Mouse (Mus musculus): ENCODE results near the gene Arid5b. TPM values are rescaled to one million over a fixed set of nuclear protein-coding genes. Genes with fewer than 3 reads are reported as not detected.

The Arid5b gene
- total RNA-seq, 2 experiments from 2014 or later: 0.59 to 1.6 TPM

GRCm38 (mm10) chr10:68274900-68275760 is 3.4 kb downstream of the Arid5b start:
- 0 out of 2 replicates have a peak, but pooled peaks have one; percentile 26 for ATAC-seq (replicated peaks; ENCODE audit: low FRiP score, low TSS enrichment, poor library complexity, severe bottlenecking)

GRCm38 (mm10) chr10:68269789-68270188 is 8.8 kb downstream of the Arid5b start:
- no peak for ATAC-seq (replicated peaks; ENCODE audit: low FRiP score, low TSS enrichment, poor library complexity, severe bottlenecking)

GRCm38 (mm10) chr10:68268629-68269028 is 9.9 kb downstream of the Arid5b start:
- ATAC-seq (replicated peaks; ENCODE audit: low FRiP score, low TSS enrichment, poor library complexity, severe bottlenecking): no peak

- ATAC-seq (replicated peaks; ENCODE audit: low FRiP score, low TSS enrichment, poor library complexity, severe bottlenecking): no peak
These were observed 14.4 kb downstream of the Arid5b start for GRCm38 (mm10) chr10:68263969-68264688.

GRCm38 (mm10) chr10:68263296-68263968 is 15.1 kb downstream of the Arid5b start:
- ATAC-seq (replicated peaks; ENCODE audit: low FRiP score, low TSS enrichment, poor library complexity, severe bottlenecking): no peak

GRCm38 (mm10) chr10:68259601-68260000 is 18.9 kb downstream of the Arid5b start:
- ATAC-seq (replicated peaks; ENCODE audit: low FRiP score, low TSS enrichment, poor library complexity, severe bottlenecking): no peak

GRCm38 (mm10) chr10:68257358-68258056 is 21.0 kb downstream of the Arid5b start:
- ATAC-seq (replicated peaks; ENCODE audit: low FRiP score, low TSS enrichment, poor library complexity, severe bottlenecking): no peak

GRCm38 (mm10) chr10:68256134-68256533 is 22.4 kb downstream of the Arid5b start:
- ATAC-seq (replicated peaks; ENCODE audit: low FRiP score, low TSS enrichment, poor library complexity, severe bottlenecking): no peak

- no peak for ATAC-seq (replicated peaks; ENCODE audit: low FRiP score, low TSS enrichment, poor library complexity, severe bottlenecking)
These were observed 25.0 kb downstream of the Arid5b start for GRCm38 (mm10) chr10:68253452-68254117.

GRCm38 (mm10) chr10:68252650-68253049 is 25.9 kb downstream of the Arid5b start:
- no peak for ATAC-seq (replicated peaks; ENCODE audit: low FRiP score, low TSS enrichment, poor library complexity, severe bottlenecking)

GRCm38 (mm10) chr10:68249355-68249782 is 29.2 kb downstream of the Arid5b start:
- peak; percentile 65; the same call in 1 of the 2 replicates for ATAC-seq (replicated peaks; ENCODE audit: low FRiP score, low TSS enrichment, poor library complexity, severe bottlenecking)

- ATAC-seq (replicated peaks; ENCODE audit: low FRiP score, low TSS enrichment, poor library complexity, severe bottlenecking): no peak
These were observed 30.1 kb downstream of the Arid5b start for GRCm38 (mm10) chr10:68248281-68249015.

GRCm38 (mm10) chr10:68247490-68248280 is 30.9 kb downstream of the Arid5b start:
- no peak for ATAC-seq (replicated peaks; ENCODE audit: low FRiP score, low TSS enrichment, poor library complexity, severe bottlenecking)

- no peak for ATAC-seq (replicated peaks; ENCODE audit: low FRiP score, low TSS enrichment, poor library complexity, severe bottlenecking)
These were observed 31.8 kb downstream of the Arid5b start for GRCm38 (mm10) chr10:68246603-68247247.

- ATAC-seq (replicated peaks; ENCODE audit: low FRiP score, low TSS enrichment, poor library complexity, severe bottlenecking): no peak
These were observed 37.6 kb downstream of the Arid5b start for GRCm38 (mm10) chr10:68240804-68241485.

- ATAC-seq (replicated peaks; ENCODE audit: low FRiP score, low TSS enrichment, poor library complexity, severe bottlenecking): no peak
These were observed 38.3 kb downstream of the Arid5b start for GRCm38 (mm10) chr10:68240094-68240803.
